Mouse (Mus musculus) MEL (cell line): ENCODE measurements around the gene Sart3.
A peak's percentile ranks its signal among the peaks of the same experiment; 100 is the strongest.

ENCODE experiments used
- CHD2 ChIP-seq: IDR thresholded peaks from 2 replicates; pipeline ENCODE4 v1.6.1; 2011; ENCODE audit warnings: low read length, improper control_type of control experiment
- CTCF ChIP-seq, 3 experiments: IDR thresholded peaks in 2 of 3; conservative IDR thresholded peaks in 1 of 3; 2 replicates each; pipeline ENCODE4 v1.5.1; 2011 to 2012; ENCODE audit warnings: low read length in 3 of 3, low read depth in 2 of 3, mild to moderate bottlenecking in 2 of 3, improper control_type of control experiment in 1 of 3, inconsistent platforms in 1 of 3, mixed read lengths in 1 of 3, moderate library complexity in 1 of 3; ENCODE audit not compliant: control insufficient read depth in 1 of 3, insufficient read depth in 1 of 3, poor library complexity in 1 of 3, severe bottlenecking in 1 of 3
- E2F4 ChIP-seq: IDR thresholded peaks from 2 replicates; pipeline ENCODE4 v1.6.1; 2011; ENCODE audit warnings: low read depth, low read length, improper control_type of control experiment, borderline replicate concordance
- KAT2A ChIP-seq: conservative IDR thresholded peaks from 2 replicates; pipeline ENCODE4 v1.6.1; 2012; ENCODE audit warnings: low read depth, low read length, improper control_type of control experiment, inconsistent platforms
- MAX ChIP-seq: IDR thresholded peaks from 2 replicates; pipeline ENCODE4 v1.6.1; 2011; ENCODE audit warnings: low read length, improper control_type of control experiment
- POLR2A ChIP-seq, 2 experiments: IDR thresholded peaks; 2 replicates each; pipeline ENCODE4 v1.6.1; 2011 to 2012; ENCODE audit warnings: low read length in 2 of 2, mild to moderate bottlenecking in 2 of 2, control low read depth in 1 of 2, improper control_type of control experiment in 1 of 2, low read depth in 1 of 2, moderate library complexity in 1 of 2; ENCODE audit not compliant: control insufficient read depth in 1 of 2, insufficient read depth in 1 of 2, poor library complexity in 1 of 2
- TAL1 ChIP-seq: IDR thresholded peaks from 2 replicates; pipeline ENCODE4 v1.6.1; 2012; ENCODE audit warnings: mild to moderate bottlenecking, inconsistent platforms, low read length, moderate library complexity, mixed read lengths
- USF1 ChIP-seq: IDR thresholded peaks from 2 replicates; pipeline ENCODE4 v1.6.1; 2014; ENCODE audit warnings: low read depth, mild to moderate bottlenecking, inconsistent platforms, low read length, improper control_type of control experiment, moderate library complexity

GRCm38 (mm10) chr5:113724446-113724845 lies 47.9 kb downstream of the Sart3 start, which contains the start of gene 1700069L16Rik:
- no peak for TF ChIP-seq TAL1
- TF ChIP-seq CHD2: no peak
- no peak for TF ChIP-seq USF1
- TF ChIP-seq CTCF (IDR thresholded peaks at IDR 0.05 in 2 of 3, conservative IDR thresholded peaks at IDR 0.05 in 1 of 3; ENCODE audit: control insufficient read depth in 1 of 3, insufficient read depth in 1 of 3, low read depth in 2 of 3, low read length in 3 of 3, poor library complexity in 1 of 3, severe bottlenecking in 1 of 3): peak; percentile 61 to 90 (median 71)
- no peak for TF ChIP-seq POLR2A (IDR thresholded peaks at IDR 0.05; ENCODE audit: control insufficient read depth in 1 of 2, insufficient read depth in 1 of 2, low read depth in 1 of 2, low read length in 2 of 2, poor library complexity in 1 of 2)
- no peak for TF ChIP-seq MAX
- TF ChIP-seq KAT2A: no peak
- no peak for TF ChIP-seq E2F4
